Mouse (Mus musculus) erythroblast, embryonic 14.5 days (primary cell): ENCODE measurements at regions not wholly inside any gene's neighbourhood (a gene's known extent, or its start where the extent isn't known, plus 50 kb on each side); places are given as distances from the start of the nearest gene placed in this dataset.

ENCODE experiments used
- GATA1 ChIP-seq: IDR thresholded peaks from 2 replicates; pipeline ENCODE4 v1.6.1; 2012; ENCODE audit warnings: low read length, inconsistent platforms, mixed read lengths
- TAL1 ChIP-seq: IDR thresholded peaks from 3 replicates; pipeline ENCODE4 v1.6.1; 2012; ENCODE audit warnings: low read length, inconsistent platforms, mixed read lengths

GRCm38 (mm10) chr3:60853773-60854172 is 148.8 kb upstream of the P2ry1 start:
- TF ChIP-seq TAL1 (no peak), GATA1 (no peak)
